Mouse (Mus musculus) liver, embryonic 13.5 days (tissue): Measurements from ENCODE around the gene Spin2c. TPM values are rescaled to one million over a fixed set of nuclear protein-coding genes. Genes with fewer than 3 reads are reported as not detected.

Experiments
- ATAC-seq: fragments of 200-750 bp; cut with Nextera tagmentation; 2 replicates; pipeline ENCODE4 v1.8.0; 2017; ENCODE audit warnings: low read depth, mild to moderate bottlenecking, moderate number of reproducible peaks, moderate library complexity
- DNase-seq: peaks from one replicate; pipeline ENCODE4 v3.0.0; 2022
- H3K27ac ChIP-seq: fragments of 300-500 bp; sonication (generic); 2 replicates; pipeline ENCODE4 v1.5.1; 2015; ENCODE audit warnings: moderate library complexity, mild to moderate bottlenecking, inconsistent platforms
- H3K27me3 ChIP-seq: fragments of 300-500 bp; sonication (generic); 2 replicates; pipeline ENCODE4 v1.6.1; 2015; ENCODE audit warnings: mild to moderate bottlenecking, inconsistent platforms
- H3K36me3 ChIP-seq: fragments of 300-500 bp; sonication (generic); 2 replicates; pipeline ENCODE4 v1.6.1; 2015; ENCODE audit warnings: mild to moderate bottlenecking, inconsistent platforms
- H3K4me1 ChIP-seq: fragments of 300-500 bp; sonication (generic); replicated peaks from 2 replicates; pipeline ENCODE4 v1.6.1; 2015; ENCODE audit warnings: inconsistent platforms
- H3K4me2 ChIP-seq: fragments of 300-500 bp; sonication (generic); 2 replicates; pipeline ENCODE4 v1.6.1; 2015; ENCODE audit warnings: inconsistent platforms, mild to moderate bottlenecking, moderate library complexity
- H3K4me3 ChIP-seq: fragments of 300-500 bp; sonication (generic); replicated peaks from 2 replicates; pipeline ENCODE4 v1.5.1; 2015; ENCODE audit warnings: mild to moderate bottlenecking, inconsistent platforms
- H3K9ac ChIP-seq: fragments of 300-500 bp; sonication (generic); 2 replicates; pipeline ENCODE4 v1.6.1; 2015; ENCODE audit warnings: mild to moderate bottlenecking, inconsistent platforms
- H3K9me3 ChIP-seq: fragments of 300-500 bp; sonication (generic); replicated peaks from 2 replicates; pipeline ENCODE4 v1.6.1; 2016; ENCODE audit warnings: inconsistent platforms
- WGBS: fragments of 180-500 bp; shearing (Covaris S2); methylation state at CpG from one replicate; pipeline ENCODE4 v1.1.7; 2015; ENCODE audit not compliant: insufficient replicate concordance; 5-methylcytosine and 5-hydroxymethylcytosine counted together
- polyA plus RNA-seq: library from polyadenylated mRNA; unstranded; fragments of >200 nt; fragmentation: Nextera tagmentation; extraction: Ambion mirVana; gene quantifications from 2 replicates; pipeline ENCODE4 v1.2.1, GENCODE M21; 2015

Spin2c gene
- 2.5 and 4.2 TPM in 2 replicates for polyA plus RNA-seq

DNA sequence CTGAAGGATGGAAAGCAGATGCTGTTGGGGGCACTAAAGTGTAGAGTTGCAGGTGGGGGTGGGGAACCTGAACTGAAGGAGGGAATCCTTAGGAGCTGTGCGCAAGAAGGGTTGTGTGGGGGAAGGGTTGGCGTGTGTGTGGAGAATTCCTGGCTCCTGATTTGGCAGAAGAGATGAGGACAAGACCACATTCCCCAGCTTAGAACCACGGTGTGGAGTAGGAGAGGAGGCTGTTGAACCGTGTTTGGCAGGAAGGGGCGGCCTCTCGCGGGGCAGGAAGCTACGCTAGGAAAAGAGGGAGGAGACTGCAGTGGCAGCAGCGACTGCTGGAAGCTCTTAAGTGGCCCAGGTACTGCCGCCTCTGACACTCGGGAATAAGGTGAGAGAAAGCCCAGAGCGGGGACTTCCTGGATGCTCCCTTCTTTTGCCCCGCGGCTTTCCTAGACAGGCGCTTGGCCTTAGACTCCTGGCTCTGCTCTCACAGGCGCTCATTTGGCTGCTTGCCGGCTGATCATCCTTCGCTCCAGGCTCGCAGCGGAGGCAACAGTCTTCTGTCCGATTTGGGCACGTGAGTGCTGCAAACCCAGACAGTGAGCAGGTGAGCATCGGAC lies at the start of gene Spin2c:
Gene Spin2c (plus strand): TSS at position 275 of the 611 bp plus-strand sequence.
- Histone ChIP-seq H3K4me3 (peak within 1 kb of the TSS; percentile 47), H3K4me1 (no peaks in the 10 kb centered on the region), H3K27me3 (no peaks in the 10 kb centered on the region), H3K36me3 (no peaks in the 10 kb centered on the region), H3K27ac (no peak within 1 kb of the TSS), H3K9ac (no peak within 1 kb of the TSS), H3K4me2 (peak within 1 kb of the TSS; percentile 48), H3K9me3 (no peaks in the 10 kb centered on the region)
- 13% methylated on average over 23 of the region's 23 CpGs for WGBS
- ATAC-seq (0 out of 2 replicates have a peak, but pooled peaks have one; percentile 29), DNase-seq (no peak)

DNA sequence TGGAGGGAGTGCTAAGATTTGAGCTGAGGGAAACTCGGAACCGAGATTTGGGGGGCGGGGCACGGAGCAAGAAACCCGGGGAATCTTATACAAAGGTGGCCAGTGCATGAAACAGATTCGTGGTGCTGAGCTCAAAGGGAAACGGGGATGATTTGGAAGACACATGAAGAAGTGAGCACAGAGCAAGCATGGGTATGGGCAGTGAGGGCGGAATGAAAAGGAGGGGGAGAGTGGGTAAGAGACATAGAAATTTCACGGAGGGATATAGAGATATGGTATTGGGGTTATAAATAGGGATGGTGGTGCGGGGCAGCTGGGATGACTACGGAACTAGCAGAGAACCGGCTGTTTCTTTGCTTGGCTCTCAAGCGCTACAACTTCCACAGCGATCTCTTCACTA lies 581 bp downstream of the Spin2c start:
- DNase-seq, result no peak
- Histone ChIP-seq H3K36me3 (no peaks in the 10 kb centered on the region), H3K4me3 (peak overlapping the region; percentile 47), H3K27me3 (no peaks in the 10 kb centered on the region), H3K9me3 (no peaks in the 10 kb centered on the region), H3K4me2 (peak overlapping the region; percentile 48), H3K4me1 (no peaks in the 10 kb centered on the region), H3K9ac (no peak overlapping the region), H3K27ac (no peak overlapping the region)
- WGBS, result 16% methylated on average over 14 of the region's 14 CpGs
- no peak for ATAC-seq

Other genes starting within 250 kb of the Spin2c start
- gene Kctd12b, start 135.8 kb upstream of the Spin2c start, polyA plus RNA-seq, result 0.77 and 0.80 TPM in 2 replicates
- gene Nbdy, start 108.6 kb upstream of the Spin2c start, polyA plus RNA-seq, result 23.8 and 24.3 TPM in 2 replicates
- gene Samt1, start 180.4 kb downstream of the Spin2c start, polyA plus RNA-seq, result not detected in 2 replicates
- gene 4921511M17Rik, start 201.6 kb downstream of the Spin2c start, polyA plus RNA-seq, result not detected in 2 replicates
- gene Gm10057, start 222.8 kb downstream of the Spin2c start, polyA plus RNA-seq, result not detected in 2 replicates